Mouse (Mus musculus): ENCODE measurements at regions not wholly inside any gene's neighbourhood (a gene's known extent, or its start where the extent isn't known, plus 50 kb on each side); places are given as distances from the start of the nearest gene placed in this dataset.
A peak's percentile ranks its signal among the peaks of the same experiment; 100 is the strongest.

DNA sequence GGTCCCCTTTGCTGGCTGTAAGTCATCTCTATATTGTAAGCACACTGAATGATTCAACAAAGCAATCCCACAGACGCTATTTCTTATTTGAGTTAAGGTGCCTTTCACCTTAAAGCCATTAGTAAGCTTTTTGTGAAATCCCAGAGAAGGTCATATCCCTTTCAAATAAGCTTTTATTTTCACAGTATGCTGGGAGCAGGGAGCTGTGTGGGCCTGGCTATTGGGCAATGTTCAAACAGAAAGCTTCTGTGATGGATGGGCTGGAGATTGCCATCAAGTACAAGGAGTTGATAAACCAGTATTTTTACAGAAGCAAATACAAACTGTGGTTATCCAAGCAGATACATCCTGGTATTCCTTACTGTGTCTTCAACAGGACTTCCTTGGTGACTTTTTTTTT is 1389.0 kb downstream of the Gsdmc2 start:
- ATAC-seq (ENCODE audit: poor library complexity, severe bottlenecking), result no peak

DNA sequence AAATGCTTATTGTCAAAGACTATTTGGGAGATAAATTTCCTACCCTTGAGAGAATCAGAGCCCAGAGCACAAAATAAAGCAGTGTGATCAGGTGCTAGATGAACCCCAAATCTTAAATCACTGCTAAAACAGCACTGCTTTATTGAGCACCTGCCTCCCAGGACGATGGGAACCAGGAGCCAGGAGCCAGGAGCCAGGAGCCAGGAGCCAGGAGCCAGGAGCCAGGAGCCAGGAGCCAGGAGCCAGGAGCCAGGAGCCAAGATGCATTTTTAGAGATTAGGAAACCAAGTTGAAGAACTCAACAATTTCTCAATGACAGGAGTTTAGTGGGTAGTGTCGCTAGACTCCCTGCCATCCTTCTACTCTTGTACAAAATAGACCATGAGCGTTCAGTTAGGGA is 1396.9 kb downstream of the Gsdmc2 start:
- ATAC-seq (ENCODE audit: poor library complexity, severe bottlenecking), result no peak

DNA sequence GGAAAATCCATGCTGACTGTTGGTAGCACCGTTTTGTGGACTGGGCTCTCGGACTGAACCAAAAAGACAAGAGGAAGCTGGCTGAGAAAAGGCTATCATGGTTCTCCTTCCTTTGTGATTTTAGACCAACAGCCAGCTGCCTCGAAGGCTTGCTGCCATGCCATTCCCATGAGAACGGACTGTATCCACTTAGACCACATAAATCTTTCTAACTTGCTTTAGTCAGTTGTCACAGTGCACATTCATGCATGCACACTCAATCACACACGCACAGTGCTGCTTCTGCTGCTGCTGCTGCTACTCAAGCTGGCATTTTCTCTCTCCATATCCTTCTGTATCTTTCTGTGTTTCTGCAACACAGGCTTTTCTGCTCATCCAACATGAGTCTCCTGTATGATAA is 1405.8 kb downstream of the Gsdmc2 start:
- no peak for ATAC-seq (ENCODE audit: poor library complexity, severe bottlenecking)

DNA sequence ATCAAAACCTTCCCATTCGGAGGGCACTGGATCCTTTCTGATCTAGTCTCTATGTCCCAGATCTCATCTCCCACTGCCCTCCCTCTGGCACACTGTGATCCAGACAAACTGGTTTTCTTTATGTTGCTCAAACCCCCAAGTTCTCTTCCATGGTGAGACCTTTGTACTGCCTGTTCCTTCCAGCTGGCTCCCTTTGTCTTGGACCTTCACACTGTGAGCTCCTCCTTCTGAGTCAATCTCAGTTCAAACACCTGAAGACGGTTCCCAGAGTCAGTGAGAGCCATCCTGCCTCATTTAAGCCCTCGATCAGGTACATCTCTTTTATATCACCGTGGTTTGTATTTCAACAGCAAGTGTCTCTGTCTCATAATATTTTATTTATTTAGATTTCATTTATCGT is 1408.3 kb downstream of the Gsdmc2 start:
- no peak for ATAC-seq (ENCODE audit: poor library complexity, severe bottlenecking)

DNA sequence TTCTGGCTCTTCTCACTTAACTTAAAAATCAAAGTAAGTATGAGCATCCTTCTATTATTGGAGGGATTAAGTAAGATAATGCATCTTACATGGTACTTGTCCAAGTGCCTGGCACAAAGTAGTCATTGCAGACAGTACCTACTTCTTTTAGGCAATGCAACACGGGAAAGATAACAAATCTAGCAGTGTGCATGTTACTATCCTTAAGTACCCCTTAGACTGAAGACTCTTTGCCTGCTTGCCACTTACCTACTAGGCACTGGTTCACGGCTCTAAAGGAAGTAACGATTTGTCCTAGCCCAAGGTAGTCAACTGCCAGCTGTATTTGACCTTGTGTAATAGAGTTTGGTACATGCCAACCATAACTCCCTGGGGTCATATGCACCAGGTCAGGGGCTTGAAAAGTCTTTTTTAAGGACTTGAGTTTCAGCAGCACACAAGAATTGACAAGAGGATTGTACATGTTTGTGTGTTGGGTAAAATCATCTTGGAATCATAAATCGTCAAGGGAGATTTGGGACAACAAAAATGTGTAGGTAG is 1409.8 kb downstream of the Gsdmc2 start:
- ATAC-seq (ENCODE audit: poor library complexity, severe bottlenecking), result no peak

DNA sequence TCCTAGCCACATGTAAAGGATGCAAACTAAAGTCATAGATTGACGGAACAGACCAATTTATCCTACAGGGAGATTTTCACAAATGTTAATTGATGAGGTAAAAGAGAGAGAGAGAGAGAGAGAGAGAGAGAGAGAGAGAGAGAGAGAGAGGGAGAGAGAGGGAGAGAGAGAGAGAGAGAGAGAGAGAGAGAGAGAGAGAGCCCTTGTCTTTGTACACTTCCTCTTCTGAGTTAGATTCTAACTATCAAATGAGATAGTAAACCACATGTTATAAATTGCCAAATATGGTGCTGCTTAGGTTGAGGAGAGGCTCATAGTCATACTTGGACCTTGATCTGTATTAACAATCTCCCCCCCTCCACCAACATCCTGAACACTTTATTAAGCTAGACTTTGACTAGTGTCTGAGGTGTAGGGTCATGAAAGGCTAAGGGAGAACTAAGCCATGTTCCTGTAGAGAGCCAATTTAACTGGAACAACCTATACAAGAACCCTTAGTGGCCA is 1412.2 kb downstream of the Gsdmc2 start:
- ATAC-seq (ENCODE audit: poor library complexity, severe bottlenecking), result no peak

DNA sequence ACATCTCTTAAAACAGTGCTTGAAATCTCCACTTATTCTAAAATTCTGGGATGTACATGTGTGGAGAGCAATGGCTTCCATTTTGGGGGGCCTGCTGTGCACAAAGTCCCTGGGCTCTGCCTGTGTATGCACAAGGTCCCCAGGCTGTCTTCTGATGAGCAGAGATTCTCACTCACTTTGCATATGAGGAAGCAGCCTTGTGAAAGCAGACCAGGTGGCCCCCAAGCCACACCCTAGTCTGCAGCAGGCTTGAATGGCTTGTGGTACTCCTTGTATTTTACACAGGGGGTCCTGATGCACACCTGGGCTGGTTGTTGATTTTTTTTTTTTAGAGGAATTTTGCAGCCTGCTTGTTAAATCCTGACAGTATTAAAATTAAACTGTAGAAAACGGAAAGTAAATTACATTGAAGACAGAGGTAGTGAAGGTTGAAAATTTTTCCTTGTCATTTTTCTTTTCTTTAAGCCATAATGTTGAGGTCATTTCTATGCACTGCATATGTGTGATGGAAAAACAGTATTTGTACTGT is 1413.8 kb downstream of the Gsdmc2 start:
- ATAC-seq (ENCODE audit: poor library complexity, severe bottlenecking), result no peak

DNA sequence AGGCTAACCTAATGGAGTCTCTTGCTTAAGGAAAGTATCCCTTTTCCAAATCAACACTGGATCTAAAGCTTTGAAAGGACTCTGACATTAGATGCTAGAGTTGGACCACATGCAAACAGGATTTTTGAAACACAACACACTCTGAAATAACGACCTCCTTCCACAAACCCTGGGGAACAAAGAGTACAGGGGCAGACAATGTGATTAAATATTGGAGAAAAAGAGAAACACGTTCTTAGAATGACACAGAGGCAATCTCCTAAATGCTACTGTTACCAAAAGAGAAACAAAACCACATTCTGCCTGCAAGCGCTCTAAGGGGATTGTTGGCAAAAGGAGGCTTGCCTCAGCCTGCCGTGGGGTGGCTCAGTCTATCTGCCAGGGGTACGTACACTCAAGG is 1422.0 kb downstream of the Gsdmc2 start:
- no peak for ATAC-seq (ENCODE audit: poor library complexity, severe bottlenecking)

DNA sequence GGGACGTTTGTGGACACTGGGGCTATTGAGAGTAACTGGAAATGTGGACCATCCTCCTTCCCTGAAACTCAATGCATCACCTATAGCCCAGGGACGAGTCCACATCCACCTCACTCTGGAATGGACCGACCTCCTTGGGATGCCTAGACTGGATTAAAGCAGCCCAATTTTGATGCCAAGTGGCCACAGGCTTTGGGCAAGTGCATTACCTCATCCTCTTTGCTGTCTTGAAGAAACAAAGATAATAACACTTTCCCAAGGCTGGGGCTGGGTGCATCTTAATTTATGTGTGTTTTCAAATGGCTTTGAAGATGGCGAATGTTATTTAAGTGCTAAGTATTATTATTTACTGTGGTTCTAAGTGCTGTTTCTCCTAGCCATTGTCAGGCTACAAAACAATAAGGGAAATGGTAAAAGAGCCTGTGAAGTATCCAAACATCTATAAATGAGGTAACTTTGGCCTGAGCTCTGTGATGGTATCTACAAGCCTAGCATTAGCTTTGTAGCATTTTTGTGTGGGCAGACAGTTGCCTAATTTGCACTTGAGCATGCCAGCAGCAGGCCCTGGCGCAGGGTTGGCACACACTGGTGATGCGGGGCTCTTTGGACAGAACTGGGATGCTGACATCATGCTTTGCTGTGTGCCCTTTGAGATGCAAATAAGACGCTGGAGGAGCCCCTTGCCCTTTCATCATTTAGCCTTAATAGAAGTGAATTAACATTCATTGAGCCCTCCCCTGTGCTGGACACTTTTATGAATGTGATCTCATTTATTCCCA is 1423.7 kb downstream of the Gsdmc2 start:
- ATAC-seq (ENCODE audit: poor library complexity, severe bottlenecking), result no peak

DNA sequence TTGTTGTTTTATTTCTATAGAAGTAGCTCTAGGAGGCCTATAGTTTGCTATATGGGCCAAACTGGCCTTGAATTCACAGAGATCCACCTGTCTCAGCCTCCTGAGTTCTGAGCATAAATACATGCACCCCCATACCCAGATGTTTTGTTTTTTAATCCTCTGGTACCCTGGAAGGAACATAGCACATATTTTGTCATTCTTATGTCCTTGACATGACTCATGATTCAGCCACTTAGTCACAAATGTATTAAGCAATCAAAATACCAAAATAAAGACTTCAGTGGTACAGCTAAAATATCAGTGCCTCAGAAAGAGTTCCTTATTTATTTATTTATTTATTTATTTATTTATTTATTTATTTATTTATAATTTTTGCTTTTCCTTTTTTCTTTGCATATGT is 1428.3 kb downstream of the Gsdmc2 start:
- ATAC-seq (ENCODE audit: poor library complexity, severe bottlenecking), result no peak

DNA sequence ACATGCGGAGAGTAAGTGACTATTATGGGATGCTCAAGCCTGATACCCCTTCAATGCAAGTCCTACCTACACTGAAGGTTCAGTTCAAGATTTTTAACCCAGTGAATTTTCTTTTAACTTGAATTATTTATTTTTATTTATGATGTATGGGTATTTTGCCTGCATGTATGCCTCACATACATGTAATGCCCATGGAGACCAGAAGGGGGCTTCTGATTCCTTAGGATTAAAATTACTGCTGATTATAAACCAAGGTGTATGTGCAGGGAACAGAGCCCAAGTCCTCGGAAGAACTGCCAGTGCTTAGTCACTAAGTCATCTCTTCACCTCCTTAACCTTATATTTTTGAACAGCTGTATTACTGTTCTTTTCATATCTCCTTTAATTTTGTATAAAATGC is 1431.3 kb downstream of the Gsdmc2 start:
- no peak for ATAC-seq (ENCODE audit: poor library complexity, severe bottlenecking)

DNA sequence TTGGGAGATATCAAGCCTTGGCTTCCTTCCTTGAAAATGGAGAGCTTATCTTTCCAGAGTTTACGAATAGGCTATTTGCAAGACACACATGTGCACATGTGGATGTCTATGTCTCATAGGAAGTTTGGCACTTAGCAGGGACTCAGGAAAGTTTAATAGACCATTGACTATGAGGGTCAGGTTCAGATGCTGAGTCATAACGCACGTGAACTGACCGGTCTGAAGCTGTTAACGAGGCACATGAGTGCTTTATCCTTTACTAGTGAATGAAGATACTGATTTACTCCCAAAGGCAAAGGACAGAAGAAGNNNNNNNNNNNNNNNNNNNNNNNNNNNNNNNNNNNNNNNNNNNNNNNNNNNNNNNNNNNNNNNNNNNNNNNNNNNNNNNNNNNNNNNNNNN is 1442.8 kb downstream of the Gsdmc2 start:
- no peak for ATAC-seq (ENCODE audit: poor library complexity, severe bottlenecking)

DNA sequence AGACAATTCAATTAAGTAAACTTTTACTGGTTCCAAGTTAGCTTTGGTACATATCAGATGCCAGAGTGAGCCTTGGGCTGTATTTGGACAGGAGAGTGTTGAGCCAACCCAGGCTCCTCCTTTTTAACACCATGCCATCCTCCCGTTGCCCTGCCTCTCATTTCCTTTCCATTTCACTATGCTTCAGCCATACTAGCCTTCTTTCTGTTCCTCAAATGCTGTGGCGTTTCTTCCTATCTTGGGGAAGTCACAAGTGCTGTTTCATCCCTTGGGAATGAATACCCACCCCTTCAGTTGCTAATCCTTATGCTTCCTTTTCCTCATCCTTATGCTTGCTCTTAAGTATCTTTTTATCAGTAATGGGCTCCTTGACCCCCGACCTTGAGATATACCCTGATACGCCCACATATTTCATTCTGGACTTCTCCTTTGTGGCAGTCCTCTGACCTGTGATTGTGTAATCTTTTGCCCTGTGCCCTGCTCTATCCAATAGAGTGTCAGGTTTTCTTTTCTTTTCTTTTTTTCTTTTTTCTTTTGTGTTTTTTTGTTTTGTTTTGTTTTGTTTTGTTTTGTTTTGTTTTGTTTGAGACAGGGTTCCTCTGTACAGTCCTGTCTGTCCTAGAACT is 1443.9 kb downstream of the Gsdmc2 start:
- peak; percentile 93 for ATAC-seq (ENCODE audit: poor library complexity, severe bottlenecking)

DNA sequence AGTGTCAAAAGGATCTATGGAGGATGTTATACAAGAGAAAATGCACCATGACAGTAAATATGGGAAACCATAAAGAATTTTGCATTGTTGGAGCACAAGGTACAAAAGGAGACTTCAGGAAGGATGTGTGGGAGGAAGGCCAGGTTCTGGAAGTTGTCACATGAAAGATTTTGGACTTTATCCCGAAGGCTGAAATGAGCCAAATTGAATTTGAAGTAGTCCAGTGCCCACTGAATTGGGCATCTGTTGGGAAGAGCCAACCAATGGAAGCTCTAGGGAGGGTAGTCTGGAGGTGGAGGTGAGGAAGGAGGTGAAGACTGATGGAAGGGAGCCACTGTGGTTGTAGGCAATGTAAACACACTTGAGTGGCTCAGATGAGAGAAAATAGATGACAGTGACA is 1445.6 kb downstream of the Gsdmc2 start:
- no peak for ATAC-seq (ENCODE audit: poor library complexity, severe bottlenecking)

DNA sequence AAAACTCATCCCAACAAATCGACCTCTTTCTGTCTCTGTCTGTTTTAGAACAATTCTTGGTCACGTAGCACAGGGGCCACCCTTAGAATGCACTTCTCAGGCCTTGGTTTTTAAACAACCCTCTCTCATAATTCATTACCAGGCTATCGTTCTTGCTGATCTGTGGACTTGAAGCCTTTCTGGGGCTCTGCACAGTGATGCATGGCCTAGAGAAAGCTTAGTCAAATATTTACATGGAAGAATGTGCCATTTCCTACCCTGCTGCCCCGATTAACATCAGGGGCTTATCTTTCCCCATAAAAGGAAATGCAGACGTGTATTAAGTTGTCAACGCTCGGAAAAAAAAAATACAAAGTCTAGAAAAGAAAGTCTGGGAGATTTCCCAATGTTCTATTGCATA is 1448.0 kb downstream of the Gsdmc2 start:
- ATAC-seq (ENCODE audit: poor library complexity, severe bottlenecking), result no peak

DNA sequence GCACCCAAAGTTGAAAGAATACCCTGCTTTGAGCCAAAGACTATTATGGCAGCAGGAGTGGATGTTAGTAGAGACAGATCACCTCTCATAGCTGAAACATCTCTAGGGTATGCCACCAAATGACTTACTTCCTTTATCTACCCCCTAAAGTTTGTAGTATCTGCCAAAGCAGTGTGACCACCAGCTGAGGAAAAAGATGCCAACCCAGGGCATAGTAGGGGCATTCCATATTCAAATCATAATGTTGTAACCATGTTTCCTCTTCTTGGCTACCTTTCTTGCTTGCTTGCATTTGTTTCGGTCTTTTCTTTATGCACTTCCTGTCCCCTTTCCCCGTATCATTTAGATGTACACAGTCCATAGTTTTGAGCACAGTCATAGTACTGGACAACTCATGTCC is 1449.6 kb downstream of the Gsdmc2 start:
- ATAC-seq (ENCODE audit: poor library complexity, severe bottlenecking), result no peak

DNA sequence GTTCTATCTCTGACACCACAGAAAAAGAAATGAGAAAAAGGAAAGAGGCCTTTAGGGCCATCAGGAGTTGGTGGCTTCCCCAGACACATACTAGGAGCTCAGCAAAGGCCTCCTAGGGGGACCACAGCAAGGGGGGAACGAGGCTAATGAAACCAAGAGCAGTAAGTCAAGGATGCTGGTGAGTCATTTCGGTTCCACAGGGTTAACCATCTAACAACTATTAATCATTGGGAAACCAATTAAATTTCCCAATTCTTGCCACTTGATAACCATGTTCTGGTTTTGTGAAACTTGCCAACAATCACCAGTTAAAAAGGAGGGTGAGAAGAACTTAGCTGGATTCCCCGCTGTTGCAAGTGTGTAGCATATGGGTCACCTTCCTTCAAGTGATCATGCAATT is 1451.6 kb downstream of the Gsdmc2 start:
- ATAC-seq (ENCODE audit: poor library complexity, severe bottlenecking), result no peak

DNA sequence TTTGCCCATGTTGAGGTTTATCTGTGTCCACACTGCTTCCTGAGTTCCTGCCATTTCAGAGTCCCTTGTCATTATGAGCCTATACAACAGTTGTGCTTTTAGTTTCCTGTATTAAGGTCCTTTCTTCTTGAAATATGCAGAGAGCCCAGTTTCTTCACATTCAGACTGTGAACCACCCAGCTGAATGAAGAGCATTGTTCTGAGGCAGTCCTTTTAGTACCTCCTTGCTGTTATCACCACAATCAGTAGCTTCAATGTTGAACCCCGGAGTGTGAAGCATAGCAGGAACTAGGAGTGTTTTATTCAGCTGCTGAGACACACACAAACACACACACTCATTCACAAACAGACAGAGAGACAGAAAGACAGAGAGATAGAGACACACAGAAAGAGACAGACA is 1452.1 kb downstream of the Gsdmc2 start:
- peak; percentile 9; the same call in 1 of the 2 replicates for ATAC-seq (ENCODE audit: poor library complexity, severe bottlenecking)

DNA sequence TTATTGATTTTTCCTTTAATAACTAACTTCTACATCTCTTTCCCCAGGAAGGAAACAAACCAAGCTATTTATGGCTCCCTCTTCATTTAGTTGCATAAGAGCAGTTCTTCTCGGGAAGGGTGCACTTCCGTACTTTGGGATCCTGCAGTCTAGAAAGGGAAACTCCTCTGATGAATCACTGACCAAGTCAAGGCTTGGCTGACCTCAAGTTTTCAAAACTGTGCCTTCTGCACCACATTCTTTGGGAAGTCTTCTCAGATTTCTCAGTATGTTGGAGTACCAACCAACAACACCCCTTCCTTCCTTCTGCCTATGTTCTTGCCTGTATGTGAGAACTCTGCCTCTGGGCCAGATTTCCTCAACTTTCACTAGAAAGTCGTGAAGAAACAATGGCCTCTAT is 1452.6 kb downstream of the Gsdmc2 start:
- ATAC-seq (ENCODE audit: poor library complexity, severe bottlenecking), result peak; percentile 81

DNA sequence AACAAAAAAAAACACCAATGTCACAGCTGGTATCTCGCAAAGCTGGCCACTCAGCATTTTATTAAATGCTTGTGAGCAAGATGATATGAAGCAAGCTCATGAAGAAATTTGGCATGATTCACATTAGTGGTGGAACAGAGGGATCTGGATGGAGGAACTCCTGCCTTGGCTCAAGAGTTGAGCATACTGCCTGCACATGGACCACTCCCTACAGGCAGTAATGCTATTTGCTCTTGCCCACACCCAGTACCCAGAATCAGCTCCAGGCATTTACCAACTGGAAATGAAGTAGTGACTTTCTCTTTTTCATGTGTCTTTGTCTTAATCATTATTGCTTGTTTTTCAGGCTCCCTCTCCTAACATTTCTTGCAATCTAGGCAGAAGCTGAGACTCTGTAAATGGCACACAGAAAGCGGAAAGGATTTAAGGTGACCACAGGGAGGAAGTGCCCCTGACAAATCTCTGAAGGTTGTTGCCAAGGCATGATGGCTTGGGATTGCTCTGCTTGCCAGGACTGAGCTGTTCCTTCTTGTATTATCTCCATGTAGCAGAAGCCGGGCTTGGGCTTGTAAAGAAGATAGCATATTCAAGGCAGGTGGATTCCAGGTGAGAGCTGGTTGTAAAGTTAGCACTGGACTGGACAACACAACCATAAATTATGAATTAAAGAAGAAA is 1455.4 kb downstream of the Gsdmc2 start:
- peak; percentile 46 for ATAC-seq (ENCODE audit: poor library complexity, severe bottlenecking)

DNA sequence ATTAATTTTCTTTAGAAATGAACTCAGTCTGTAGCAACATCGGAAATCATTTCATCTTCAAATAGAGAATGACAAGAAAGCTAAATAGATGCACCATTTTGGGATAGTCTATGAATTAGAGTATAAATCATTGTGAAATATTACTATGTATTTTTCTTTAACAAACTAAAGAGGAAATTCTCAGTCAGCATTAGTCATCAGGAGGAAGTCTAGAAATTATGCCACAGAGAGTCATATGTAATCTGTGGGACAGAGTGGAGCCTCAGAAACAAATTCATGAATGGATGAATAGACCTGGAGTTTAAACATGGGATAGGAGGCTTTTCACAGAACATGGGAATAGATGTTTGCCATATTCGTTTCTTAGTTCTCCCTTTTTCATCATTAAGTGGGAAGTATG is 1459.4 kb upstream of the A1bg start:
- ATAC-seq (ENCODE audit: poor library complexity, severe bottlenecking), result peak; percentile 75
